Mouse (Mus musculus) left cerebral cortex, adult 11 months (tissue): ENCODE data around the gene Fosb.
"Not testable (repeated sequence)": the region's sequence is repeated elsewhere in the genome, so short reads cannot be mapped to it uniquely, and the experiment has no call there.

Source experiments
- DNase-seq: peaks from one replicate; pipeline ENCODE4 v3.0.0; 2022; ENCODE audit warnings: low spot score

Gene Fosb

DNA sequence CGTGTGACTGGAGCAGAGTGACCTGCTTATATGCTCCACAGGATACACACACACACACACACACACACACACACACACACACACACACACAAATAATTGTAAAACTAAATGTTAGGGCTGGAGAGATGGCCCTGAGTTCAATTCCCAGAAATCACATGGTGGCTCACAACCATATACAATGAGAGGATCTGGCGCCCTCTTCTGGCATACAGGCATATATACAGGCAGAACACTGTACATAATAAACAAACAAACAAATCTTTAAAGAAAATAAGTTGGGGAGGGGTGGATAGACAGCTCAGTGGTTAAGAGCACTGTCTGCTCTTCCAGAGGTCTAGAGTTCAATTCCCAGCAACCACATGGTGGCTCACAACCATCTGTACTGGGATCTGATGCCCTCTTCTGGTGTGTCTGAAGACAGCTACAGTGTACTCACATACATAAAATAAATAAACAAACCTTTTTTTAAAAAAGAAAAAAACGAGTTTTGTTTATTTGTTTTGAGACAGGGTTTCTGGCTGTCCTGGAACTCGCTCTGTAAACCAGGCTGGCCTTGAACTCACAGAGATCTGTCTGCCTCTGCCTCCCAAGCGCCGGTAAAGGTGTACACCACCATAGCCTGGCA is 28.1 kb downstream of the Fosb start:
- DNase-seq: not testable (repeated sequence)

DNA sequence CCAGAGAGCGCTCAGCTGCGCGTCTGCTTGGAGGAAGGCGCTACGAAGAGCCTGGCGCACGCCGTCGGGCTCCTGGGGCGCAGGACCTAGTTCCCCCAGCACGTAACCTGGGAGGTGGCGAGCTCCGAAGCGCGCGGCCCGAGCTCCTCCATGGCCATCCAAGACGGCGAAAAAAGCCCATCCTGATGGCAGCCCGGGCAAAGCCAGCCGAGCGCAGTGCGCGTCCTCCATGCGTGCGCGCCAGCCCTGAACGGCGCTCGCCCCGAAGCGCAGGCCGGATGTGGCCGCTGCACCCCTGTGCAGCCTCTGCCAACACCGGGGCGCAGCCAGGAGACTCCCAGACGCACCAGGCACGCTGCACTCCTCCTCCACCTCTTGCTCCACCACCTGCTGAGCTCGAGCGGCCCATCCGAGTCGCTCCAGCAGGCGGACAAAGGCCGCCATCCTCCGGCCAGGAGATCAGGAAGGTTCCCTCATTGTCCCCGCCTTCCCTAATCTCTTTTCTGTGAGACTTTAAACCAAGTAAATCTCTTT is 30.2 kb downstream of the Fosb start, which contains the start of gene Ppm1n:
Gene Ppm1n, minus strand, starts transcription at position 484 of the 534 bp plus-strand sequence.
- no peak for DNase-seq

DNA sequence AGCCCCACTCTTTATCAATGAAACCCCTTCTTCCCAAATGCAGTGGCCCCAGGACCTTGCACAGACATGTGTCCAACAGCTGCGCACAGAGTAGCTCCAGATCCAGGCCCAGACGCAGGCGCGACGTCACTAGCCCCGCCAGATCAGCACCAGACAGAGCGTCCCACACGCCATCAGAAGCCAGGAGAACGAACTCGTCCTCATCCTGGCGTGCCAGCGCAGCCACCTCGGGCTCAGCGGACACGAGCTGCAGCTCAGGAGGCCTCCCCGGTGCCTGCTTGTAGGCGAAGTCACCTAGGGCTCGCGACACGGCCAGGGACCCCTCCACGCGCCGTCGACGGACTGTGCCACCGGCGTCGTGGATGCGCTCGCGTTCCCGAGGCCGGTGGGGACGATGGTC is 30.8 kb downstream of the Fosb start:
- DNase-seq: no peak

DNA sequence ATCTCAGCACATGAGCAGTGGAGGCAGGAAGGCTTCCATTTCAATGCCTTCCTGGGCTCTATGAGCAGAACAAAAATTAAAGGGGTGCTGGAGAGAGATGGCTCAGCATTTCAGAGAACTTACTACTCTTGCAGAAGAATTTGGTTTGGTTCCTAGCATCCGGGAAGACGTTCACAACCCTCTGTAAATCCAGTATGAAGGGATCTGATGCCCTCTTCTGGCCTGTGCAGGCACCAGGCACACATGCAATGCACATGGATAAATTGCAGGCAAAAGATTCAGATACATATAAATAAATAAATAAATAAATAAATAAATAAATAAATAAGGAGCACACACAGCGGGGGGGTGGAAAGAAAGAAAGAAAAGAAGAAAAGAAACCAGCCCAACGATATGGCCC is 33.6 kb downstream of the Fosb start:
- no peak for DNase-seq

DNA sequence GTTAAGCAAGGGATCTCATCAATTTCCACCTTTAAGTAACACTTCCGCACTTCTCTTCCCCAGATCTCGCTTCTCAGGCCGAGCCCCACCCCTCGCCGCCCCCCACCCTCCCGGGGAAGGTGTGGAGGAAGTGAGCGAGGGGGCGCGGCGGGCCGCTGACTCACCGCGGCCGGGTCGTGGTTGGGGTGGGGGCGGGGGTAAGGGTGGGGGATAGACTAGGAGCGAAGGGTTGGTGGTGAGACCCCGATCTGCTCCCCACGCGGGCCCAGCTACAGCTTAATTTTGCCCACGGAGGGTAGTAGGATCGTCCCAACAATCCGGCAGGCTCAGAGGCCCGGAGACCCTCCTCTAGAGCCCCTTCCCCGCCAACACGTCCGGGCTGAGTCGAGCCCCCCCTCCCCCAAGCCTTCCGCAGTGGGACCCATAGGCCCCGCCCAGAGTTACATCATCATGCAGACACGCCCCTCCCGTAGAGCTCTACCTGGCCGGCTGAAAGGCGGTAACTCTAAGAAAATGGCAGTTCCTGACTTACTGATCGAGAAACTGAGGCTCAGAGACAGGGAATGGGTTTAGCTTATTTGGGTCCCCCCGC is 37.6 kb downstream of the Fosb start:
- no peak for DNase-seq

DNA sequence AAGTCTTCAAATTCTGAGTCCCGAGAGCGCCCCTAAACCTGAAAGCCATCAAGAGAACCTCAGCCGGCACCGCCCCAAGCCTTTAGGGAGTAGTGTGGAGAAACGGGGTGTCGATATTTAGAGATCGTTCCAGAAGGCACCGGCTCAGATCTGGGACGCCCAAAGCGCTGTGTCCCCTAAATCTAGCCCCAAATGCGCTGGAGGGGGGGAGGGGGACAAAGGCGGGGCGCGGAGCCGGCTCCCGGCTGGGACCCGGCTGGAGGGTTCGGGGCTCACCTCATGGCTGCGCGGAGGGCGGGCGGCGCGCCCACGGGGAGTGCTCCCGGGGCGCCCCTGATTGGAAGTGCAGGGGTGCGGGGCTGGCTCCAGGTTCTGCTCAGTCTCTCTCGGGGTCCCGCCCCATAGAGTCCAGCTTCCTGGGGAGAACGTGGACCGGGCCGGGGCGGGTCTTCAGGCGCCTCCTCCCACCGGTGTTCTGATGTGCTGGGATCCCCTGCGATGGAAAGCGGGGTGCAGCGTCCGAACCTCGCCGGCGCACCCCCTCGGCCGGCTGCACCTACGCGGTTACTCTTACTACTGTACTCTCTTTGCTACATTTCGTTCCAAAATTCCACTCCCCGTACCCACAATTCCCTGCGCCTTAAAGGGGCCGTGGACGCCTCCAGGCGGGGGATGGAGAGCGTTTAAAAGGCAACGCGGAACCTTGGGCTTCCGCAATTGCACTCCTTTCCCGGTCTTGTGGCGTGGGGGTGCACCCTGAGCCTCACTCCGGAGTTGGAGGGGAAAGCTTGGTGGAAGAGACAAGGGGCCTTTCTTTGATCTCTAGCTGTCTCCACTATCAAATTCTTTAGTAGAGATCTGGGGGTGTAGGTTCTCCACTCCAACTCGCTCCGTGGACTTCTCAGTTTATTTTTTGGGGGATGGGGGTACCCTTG is 38.3 kb downstream of the Fosb start, which contains the start of gene Vasp:
Gene Vasp, minus strand, starts transcription at position 580 of the 935 bp plus-strand sequence.
- DNase-seq: peak; percentile 71

DNA sequence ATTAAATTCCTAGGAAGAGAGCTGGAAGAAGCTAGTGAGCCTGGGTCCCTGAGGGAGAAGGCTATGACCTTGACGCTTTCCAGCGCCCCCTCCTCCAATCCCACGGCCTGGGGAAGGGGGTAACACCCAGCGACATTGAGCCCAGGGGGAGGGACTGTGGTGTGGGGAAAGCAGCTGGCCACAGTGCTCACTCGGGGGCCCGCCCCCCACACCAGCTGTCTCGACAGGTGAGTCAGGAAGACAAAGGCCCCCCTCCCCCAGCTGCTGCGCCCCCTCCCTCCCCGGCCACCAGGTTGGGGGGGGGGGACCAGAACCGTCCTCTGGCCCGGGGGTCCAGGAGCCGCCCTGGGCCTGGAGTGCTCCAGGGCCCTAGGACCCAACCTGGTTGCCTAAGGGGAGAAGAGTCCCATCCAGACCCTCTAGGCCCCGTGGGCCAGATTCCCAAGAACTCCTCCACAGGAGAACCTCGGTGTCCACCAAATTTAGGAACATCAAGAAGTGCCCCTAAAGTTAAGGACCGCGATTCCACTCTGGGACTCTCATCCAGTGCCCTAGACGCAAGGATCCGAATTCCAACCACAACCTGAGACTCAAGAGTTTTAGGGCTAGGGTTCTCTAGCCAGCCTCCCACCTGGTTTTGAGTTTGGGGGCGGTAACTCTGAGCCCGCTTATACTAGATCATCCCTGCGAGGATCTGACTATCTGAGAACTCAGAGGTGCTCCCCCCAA is 39.2 kb downstream of the Fosb start:
- no peak for DNase-seq

DNA sequence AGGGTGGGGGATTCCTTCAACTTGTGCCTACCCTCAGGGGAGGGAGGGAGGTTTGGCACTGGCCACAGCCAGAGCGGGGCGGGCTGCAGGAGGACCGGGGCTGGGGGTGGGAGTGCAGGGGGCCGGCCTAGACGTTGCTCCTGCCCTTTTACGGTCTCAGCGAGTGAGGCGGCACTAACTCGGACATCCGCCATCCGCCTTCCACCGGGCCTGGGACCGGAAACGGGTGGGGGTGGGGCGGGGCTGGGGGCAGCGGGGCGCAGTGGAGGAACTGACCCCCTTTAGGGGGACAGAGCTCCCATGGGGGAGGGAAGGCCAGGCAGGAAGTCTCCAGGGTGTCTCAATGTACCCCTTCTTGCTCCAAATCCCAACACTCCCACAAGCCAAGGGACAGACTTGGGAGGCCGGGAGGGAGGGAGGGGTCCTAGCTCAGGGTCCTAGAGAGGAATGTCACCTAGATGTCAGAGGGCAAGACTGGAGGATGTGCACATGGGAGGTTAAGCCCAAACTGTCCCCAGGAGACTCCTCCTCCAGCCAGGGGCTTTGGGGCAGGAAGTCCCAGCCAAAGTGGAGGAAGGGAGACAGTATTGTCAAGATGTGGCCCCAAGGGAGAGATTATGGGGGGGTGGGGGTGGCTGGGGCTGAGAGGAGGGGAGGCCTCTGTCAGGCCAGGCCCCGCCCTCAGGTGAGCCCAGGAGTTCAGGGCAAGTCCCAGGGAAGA is 40.0 kb downstream of the Fosb start:
- no peak for DNase-seq

DNA sequence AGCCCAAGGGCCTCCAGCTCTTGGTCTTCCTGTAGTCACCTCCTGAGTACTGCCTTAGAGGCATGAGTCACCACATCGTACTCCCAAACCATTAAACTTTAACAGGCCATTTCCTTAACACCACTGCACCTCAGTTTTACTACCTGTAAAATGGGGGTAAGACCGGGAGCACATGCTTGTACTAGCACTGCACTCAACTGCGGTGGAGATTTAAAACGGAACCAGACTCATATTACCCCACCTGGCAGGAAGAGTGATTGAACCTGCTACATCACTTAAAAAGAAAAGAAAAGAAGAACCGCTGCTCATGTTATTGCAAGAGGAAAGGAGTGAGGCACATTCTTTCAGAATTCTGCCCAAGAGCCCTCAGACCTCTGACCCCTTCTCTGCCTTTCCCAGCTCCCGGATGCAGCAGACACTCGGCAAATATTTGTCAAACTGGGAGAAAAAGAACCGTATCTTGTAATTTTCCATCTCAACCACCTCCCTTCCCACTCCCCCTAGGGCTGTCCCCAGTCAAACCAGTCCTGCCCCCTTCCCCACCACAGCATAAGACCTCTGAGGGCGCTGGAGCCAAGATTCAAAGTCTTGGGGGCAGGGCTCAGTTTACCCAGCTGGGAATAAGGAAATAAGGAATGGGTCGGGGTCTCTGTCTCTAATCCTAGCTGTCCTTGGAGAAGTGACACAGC is 40.7 kb downstream of the Fosb start:
- no peak for DNase-seq

DNA sequence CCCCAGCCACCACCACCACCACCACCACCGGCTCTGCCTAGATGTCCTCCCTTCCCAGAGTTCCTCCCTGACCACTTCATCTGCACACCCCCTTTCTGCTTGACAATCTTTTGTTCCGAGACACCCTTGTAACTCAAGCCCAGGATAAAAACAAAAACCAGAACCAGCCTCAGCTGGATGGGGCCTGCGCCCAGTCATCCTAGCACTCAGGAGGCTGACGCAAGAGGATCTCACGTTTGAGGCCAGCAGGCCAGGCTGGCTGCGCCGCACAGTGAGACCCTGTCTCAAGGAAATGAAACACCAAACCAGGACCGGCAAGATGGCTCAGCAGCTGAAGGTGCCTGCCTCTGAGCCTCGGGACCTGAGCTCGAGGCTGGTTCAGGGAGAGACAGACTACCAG is 42.8 kb downstream of the Fosb start:
- DNase-seq: no peak

DNA sequence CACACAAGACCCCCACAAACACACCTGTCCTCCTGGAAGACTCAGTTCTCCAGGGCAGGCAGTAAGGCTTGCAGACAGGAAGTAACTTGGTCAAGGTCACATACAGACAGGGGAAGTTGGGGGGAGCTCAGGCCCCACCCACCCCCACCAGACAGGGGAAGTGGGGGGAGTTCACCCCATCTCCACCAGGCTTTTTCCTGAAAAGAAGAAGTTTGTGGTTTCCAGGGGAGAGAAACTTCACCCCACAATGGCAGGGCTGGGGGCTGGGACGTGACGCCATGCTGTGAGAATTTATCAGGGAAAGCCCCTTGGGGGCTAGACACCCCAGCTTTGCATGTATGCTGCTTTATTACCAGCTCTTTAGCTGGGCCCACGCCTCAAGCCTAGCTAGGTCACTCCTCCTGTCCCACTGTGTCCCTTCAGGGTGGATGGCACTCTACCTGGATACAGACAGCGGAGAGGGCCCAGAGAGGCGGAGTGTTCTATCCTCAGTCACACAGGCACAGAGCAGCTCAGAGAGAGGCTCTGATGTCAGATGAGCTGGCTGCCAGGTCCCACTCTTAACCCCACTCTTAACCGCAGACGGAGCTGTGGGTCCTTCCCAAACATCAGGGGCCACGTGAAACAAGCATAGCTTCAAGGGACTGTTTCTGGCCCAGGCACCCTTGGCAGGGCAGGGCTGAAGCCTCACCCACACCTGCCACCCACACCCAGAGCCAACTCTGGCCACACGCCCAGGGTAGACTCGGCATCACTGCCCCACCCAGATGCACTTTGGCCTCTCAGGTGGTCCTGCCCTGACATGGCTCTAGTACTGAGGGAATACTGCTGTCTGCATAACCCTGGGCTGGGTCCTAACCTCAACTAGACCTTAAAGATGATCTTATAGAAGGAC is 43.7 kb downstream of the Fosb start:
- DNase-seq: no peak

DNA sequence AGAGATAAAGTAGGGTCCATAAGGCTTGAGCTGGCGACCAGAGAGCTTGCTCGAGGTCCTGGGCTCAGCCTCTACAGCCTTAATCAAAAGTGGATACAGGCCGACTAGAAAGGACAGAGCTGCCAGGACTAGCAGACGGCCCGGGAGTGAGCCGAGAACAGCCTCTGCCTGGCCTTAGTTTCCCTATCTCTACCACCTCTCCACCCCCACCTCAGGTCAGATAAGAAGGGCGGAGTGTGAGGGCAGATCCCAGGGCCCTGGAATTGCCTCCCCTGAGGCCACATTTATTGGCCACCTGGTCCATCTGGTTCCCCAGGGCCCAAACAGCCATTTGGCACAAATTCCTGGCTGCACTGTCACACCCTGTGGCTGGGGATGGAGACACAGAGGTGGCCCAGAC is 44.7 kb downstream of the Fosb start:
- no peak for DNase-seq

DNA sequence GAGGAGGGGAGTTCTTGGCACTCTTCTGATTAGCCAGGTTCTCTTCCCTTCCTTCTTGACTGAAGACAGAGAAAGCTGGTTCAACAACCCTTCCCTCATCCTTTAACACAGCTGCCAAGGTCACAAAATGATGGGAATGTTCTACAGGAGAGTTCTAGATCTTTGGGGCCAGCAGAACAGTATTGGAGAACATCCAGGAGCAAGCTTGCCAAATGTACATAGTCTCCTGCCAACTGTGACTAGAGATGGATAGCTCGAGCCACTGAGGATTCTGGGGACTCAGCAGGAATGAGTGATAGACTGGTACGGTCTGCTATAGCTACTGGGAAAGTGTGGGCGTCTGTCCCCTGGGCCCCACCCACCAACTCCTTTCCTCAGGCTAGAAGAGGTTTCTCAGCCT is 51.5 kb downstream of the Fosb start:
- no peak for DNase-seq

DNA sequence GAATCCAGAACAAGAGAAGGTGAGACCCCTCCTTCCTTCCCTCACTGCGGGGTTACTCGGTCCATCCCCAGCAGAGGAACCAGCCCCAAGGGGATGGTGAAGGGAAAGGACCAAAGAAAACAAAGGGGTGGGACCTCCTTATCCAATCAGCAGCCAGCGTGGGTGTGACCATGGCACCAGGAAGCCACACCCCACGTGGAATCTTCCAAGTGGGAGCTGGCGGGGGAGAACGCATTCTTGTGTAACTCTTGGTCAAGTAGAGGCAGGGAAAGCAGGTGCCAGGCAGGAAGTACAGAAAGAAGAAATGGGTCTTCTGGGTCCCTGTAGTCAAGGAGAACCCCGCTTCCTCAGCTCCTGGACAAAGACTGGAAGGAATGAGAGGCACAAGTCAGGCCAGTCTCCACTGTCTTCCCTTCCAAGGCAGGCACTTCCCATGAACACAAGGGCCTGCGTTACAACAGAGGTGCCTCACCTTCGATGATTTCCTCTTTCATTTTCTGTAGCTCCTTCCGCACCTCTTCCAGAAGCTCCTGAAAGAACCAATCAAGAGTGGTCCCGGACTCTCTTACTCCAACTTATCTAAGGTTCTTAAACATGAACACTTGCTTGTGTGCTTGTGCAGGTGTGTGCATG is 52.3 kb downstream of the Fosb start:
- peak; percentile 67 for DNase-seq

DNA sequence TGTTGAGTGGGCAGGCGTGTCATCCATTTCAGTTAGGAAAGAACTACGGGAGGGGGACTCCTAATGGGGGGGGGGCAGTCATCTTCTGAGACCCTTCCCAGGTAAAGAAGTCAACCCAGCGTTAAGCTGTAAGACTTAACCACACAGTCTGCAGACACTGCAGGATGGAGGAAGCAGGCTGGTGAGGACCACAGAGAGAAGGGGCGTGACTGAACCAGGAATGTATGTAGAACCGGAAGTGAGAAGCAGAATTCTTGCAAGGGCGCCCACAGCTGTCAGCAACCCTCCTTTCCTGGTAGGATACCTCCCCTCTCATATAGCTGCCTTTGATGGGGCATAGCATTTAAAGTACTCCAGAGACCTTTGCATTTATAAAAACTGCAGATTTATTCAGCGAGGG is 53.3 kb downstream of the Fosb start:
- no peak for DNase-seq

DNA sequence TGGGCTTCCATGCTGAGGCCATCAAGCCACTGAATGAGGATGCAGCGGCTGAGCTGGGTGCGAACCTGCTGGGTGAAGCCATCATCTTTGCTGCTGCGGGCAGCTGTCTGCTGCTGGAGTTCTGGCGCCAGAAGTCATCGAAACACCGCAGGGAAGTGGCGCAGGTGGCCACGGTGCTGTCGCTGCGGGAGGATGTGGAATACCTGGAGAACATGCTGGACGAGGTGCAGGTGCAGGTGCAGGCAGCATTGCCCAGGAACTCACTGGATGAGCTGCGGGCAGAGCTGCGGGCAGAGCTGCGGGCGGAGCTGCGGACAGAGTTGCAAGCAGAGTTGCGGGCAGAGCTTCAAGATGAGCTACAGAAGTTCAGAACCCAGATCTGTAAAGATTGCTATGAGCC is 54.5 kb downstream of the Fosb start:
- no peak for DNase-seq

DNA sequence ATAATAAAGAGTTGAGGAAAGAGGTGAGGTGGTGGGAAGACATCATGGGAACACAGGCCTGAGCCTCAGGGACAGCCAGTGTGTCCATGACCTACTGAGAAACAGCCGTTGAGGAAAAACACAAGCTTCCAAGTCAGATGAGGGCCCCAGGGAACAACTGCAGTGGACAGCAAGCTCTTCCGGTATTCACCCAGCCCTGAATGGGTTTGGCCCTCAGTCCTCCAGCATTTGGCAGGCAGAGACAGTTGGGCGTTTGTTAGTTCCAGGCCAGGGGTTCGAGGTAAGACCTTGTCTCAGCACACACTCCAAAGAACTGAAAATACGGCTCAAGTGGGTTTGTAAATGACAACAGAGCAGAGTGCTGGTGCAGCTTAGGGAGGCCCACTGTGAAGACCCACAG is 56.4 kb downstream of the Fosb start:
- DNase-seq: no peak
